Mouse (Mus musculus): Measurements from ENCODE around the gene Mtg2.
A peak's percentile ranks its signal among the peaks of the same experiment; 100 is the strongest.

DNA sequence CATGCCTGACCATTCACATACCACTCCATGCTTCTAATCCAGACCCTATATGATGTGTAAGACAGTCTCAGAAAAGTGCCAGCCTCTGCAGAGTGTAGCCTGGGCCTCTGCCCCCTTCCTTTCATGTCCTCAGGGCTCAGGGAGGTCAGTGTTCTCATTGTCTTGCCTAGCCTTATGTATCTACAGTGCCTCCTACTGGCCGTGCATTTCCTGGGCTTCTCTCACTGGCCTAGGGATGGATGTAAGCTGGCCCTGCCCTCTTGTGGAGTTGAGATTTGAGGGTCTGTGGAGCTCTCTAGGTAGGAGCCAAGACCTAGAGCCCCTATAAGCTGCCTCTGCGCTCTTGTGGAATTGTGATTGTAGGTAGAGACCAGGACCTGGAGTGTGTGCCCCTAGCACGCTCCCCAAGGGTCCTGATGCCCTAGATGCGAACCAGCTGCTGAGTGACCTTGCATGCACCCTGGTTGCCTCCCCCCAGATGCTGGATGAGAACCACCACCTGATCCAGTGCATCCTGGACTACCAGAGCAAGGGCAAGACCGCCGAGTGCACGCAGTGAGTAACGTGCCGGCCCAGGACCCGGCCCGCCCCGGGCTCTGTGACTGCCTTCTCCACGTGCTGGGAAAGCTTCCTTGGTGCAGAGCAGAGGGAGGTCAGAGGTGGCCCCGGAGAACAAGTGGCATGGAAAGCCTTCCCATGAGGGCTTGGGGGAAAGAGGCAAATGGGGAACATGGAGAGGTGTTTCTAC lies 18.2 kb upstream of the Mtg2 start:
- TF ChIP-seq MAFK (IDR thresholded peaks at IDR 0.05; ENCODE audit: insufficient read depth, low read depth, low read length) (no peak), ZC3H11A (IDR thresholded peaks at IDR 0.05; ENCODE audit: borderline replicate concordance, low read depth, low read length) (peak; percentile 16; the same call in 1 of the 2 replicates), ZNF384 (IDR thresholded peaks at IDR 0.05; ENCODE audit: low read depth, low read length) (no peak)

All from ES-E14 (cell line).